Mouse (Mus musculus) liver, adult 2 months (tissue): ENCODE data around the gene Sema3f.

Experiments
- CTCF ChIP-seq: fragments of 200-500 bp; IDR thresholded peaks from 2 replicates; pipeline ENCODE4 v1.5.1; 2011; ENCODE audit warnings: low read depth, low read length, control low read depth
- POLR2A ChIP-seq: fragments of 200-500 bp; IDR thresholded peaks from 2 replicates; pipeline ENCODE4 v1.6.1; 2011; ENCODE audit warnings: low read length, control low read depth; ENCODE audit not compliant: insufficient read depth; ENCODE audit errors: extremely low read depth

DNA sequence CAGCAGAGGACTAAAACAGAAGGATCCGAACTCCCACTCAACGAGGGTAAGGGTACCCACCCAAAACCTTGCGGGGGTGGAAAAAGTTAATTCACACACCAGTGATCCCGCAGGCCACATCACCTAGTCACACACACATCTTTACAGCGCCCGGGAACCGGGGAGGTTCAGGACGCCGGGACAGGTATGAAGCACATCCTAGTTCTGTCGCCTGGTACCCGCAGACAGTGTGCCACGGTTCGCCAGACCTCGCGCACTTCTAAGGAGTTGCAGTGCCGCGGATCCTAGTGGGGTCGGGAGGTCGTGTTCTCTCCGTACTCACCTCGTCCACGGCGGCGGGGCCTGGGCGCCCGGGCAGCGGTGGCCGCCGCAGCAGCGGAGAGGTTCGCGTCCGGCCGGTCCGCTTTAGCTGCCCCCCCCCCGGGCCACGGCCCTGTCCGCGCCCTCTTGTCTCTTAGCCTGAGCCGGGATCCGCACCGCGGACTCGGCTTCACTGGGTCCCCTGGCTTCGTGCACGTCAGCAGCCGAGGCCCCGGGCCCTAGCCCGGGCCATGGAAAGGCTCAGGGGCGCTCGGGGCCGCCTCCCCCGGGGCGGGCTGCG lies 1.1 kb downstream of the Sema3f start:
- TF ChIP-seq CTCF: no peak
- no peak for TF ChIP-seq POLR2A
